Mouse (Mus musculus) megakaryocyte progenitor cell, adult 5-6 weeks (primary cell): ENCODE measurements around the gene Amot. TPM values are rescaled to one million over a fixed set of nuclear protein-coding genes. Genes with fewer than 3 reads are reported as not detected.

Source experiments
- total RNA-seq, 2 experiments: library from RNA; stranded (forward) in 1 of 2; stranded (reverse) in 1 of 2; fragments of 157-497, 149-512 nt in 1 of 2; fragments of 200-1000 nt in 1 of 2; gene quantifications; 2 replicates each; pipeline versions ENCODE4 v1.2.3 to v1.2.4; 2015 to 2017

Amot gene
- total RNA-seq, 2 experiments from 2014 or later = 7.6 to 7.9 TPM

Other genes with a start within 250 kb of the Amot start
- not detected in 2 replicates for gene Lhfpl1, start 156.1 kb downstream of the Amot start, total RNA-seq (2015)
- not detected in 2 replicates for gene Lhfpl1, start 156.1 kb downstream of the Amot start, total RNA-seq (2017)